Mouse (Mus musculus): ENCODE data around the gene Elovl2.
"Not testable (repeated sequence)": the region's sequence is repeated elsewhere in the genome, so short reads cannot be mapped to it uniquely, and the experiment has no call there.

Gene Elovl2

DNA sequence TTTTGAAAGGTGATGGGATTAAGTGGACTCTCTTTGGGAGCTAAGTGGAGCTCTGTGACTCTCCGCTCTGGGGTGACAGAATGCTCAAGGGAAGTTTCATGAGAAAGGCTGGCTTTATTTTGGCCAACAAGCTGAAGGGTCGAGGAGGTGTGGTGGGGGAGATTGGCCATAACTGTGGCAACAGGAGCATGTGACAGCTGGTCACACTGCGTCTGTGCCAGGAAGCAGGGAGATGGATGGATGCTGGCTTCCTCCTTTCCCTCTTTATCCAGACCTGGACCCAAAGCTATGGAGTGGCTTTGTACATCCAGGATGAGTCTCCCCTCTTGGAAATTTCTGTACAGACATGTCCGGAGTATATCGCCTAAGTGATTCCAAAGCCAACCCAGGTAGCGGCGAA lies 13.0 kb upstream of the Elovl2 start:
- no peak for DNase-seq (ENCODE audit: low spot score)

DNA sequence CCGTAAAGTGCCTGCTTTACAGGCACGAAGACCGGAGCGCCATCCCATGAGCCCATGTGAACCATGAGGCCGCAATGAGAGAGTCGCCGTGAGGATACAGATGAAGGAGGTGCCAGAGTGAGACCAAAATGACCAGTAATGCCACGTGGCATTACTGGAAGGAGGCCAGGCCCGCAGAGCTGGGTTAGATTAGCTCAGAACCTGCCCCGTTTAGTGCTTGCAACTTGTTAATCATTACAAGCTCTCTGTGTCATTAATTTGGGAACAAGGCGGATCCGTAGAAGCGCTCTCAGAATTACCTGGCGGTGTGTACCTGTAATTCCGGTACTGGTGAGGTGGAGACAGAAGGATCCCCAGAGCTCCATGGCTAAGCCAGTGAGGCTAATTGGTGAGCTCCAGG lies 12.0 kb upstream of the Elovl2 start:
- DNase-seq (ENCODE audit: low spot score) = no peak

DNA sequence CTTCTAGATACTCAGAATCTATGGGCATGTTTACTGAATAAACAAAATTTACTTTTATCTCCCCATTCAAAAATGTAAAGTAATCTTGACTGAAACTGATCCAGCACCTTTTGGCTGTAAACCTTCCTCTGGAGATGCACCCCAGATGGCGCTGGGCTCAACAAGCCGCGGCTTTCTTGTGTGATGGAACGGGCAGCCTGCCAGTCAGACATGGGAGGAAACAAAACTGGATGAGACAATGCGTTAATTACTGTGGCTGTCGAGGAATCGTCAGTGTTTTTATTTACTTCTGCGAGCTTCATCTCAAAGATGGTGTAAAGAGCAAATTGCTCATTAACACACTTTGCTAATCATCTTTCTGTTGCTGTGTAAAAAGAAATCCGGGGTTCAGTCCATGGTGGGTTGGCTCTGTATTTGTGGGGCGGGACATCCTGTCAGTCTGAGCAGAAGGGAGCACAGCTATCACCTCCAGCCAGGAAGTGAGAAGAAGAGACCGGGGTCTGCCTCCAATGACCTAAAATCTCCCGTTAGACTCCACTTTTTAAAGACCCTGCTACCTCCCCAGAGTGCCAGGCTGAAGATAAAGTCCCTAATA lies 11.3 kb upstream of the Elovl2 start:
- no peak for DNase-seq (ENCODE audit: low spot score)

DNA sequence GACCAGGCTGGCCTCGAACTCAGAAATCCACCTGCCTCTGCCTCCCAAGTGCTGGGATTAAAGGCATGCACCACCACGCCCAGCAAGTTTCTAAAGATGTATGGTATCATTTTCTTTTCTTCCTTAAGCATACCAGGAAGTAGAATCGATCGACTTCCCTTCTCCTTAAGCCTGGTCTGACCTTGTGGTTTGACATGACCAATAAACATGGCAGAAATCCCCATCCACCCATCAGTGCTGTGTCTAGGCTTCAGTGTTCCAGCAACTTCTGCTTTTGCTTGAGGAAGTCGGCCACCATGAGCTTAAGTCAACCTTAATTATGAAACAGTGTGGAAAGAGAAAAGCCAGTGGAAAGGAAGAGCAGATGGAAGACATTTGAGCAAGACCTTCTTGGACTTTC lies 10.1 kb upstream of the Elovl2 start:
- no peak for DNase-seq (ENCODE audit: low spot score)

DNA sequence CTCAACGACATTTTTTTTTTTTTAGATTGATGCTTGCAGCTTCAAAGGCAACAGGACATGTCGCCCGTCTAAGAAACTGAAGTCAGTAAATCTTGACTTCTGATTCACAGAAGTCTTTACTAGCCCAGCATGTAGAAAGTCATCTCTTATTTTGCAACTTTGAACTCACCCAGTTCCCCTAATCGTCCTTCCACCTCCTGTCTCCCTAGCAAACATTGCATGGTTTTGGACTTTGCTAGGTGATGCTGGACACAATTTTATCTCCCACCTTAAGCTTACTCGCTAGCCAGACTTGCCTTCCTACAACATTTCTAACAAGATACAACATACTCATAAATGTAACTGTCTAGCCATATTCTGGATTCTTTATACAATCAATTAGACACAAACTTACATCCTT lies 7.9 kb upstream of the Elovl2 start:
- no peak for DNase-seq (ENCODE audit: low spot score)

DNA sequence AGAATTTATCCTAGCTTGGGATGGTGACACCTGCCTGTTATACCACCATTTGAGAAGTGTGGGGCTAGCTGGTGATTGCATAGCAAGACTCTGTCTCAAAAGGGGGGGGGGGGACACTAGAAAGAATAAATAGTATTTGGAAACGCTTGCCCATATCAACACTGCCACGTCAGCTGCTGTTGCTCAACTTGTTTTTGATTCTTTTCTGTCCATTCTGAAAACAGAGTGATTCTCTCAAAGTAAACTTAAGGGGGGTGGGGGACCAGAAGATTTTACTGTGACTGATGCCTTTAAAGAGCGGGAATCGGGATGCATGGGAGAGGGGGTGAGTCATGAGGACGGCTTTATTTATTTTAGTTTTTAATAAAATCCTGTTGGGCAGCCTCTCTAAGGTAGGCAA lies 6.3 kb upstream of the Elovl2 start:
- no peak for DNase-seq (ENCODE audit: low spot score)

DNA sequence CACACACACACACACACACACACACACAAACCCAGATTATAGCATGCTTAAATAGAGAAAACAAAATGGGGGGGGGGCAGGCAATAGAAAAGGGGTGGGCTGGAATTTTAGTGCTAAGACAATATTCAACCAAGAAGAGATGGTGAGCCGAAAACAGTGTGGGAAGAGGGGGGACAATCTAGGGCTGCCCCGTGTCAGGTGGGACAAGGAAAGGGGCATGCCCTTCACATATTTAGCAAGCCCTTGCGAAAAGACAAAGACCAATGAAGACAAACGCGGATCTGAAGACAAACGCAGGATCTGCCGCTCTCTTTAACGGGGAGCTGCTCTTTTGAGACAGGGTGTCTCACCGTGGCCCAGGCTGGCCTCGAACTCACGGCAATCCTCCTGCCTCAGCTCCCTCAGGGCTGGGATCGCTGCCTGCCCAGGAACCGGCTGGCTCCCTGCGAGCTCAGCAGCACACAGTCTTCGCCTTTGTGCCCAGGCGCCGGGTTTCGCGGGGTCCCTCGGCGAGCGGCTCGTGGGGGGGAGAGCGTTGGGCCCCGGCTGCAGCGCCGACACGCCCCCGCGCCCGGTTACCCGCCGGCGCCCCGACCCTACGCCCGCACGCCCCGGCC lies 410 bp downstream of the Elovl2 start:
- no peak for DNase-seq (ENCODE audit: low spot score)

DNA sequence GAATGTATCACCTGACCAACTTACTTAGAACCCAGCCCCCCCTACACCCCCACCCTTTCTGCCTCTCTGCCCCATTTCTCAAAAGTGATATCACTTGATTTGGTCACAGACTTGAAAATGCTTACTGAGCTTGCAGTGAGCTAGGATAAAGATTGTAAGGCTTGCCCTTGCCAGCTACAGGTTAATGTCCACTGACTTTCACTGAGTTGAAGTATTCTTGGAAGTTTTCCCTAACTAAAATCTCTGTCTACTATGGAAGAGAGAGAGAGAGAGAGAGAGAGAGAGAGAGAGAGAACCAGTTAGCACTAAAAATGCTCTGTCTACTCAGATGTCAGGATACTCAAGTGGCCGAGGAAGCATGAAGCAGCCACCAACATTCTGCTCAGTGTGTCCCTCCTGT lies 1.1 kb downstream of the Elovl2 start:
- no peak for DNase-seq (ENCODE audit: low spot score)

DNA sequence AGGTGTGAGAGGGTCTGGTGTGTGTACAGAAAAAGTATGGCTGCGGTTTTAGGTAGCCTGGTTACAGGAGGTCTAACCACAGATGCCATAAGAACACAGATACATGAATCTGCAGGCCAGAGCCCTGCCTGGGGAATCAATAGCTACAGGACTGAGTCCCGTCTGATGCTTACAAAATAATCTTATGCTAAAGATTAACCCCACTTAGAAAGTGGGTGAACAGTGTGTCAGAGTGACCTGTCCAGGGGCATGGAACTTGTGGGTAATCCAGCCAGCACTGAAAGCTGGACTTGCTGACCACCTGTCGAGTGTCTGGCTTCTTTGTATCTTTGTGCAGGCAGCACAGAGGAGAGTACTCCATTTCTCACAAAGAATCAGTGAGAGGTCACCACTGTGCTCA lies 4.0 kb downstream of the Elovl2 start:
- DNase-seq (ENCODE audit: low spot score) = no peak

DNA sequence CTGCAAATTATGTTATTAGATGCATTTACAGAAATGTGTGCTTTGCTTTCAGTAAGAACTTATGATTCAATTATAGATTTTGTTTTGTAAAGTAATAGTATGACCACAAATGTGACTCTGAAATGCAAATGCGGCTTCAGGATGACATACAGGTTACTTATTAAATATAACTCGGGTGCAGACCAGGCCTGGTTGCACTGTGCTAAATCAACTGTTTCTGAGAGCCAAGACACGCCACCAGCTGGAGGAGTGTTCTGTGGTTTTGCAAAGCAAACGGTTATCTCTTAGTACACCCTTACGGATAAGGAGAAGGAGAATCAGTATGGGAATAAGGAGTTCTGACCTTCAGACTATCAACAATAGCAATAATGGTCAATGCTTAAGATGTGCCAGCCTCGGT lies 4.5 kb downstream of the Elovl2 start:
- no peak for DNase-seq (ENCODE audit: low spot score)

DNA sequence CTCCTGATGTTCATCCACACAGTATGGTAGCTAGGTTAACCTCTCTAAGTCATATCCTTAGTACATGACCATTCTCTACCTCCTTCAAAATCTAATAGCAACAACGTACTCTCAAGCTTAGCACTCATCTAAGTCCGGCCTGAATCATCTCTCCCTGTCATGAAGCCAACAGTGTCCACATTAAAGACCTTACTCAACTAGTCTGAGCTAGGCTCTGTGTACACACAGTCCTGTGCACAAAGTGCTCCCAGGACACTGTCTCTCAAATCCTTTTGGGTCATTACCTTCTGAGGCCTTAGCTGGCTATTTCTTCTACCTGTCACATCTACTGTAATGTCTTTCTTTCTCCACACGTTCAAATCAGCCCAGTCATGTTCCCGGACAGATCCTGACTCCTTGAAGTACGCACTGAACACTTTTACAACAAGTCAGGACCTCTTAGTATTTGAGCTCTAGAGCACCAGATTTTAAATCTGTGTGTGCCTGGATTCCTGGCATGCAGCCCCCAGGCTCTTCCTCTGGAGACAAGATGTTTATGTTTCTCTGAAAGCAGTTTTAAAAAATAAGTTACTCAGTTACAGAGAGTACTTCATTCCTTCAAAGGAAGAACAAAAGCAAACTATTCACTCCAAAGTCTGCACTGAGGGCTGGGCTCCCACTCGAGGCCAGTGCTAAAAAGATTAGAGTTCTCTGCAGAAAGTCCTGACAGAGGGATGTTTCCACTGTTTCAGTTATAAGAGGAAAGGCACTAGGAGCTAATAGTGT lies 7.5 kb downstream of the Elovl2 start:
- no peak for DNase-seq (ENCODE audit: low spot score)

DNA sequence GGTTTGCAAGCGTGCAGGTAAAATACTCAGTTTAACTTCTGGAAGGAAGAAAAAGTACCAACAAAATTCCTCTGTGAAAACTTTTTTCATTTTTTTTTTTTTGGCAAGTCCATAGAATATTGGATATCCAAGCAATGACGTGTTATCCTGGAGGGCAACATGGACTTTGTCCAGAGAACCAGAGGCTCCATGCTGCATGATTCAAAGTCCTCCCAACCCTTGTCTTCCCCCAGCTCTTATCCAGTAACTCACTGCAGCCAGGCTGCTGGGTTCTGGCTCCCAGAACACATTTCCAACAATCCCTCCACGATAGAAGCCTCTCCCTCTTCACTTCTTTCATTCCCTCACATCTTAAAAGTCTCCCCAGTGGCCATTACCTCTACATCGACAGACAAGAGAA lies 8.9 kb downstream of the Elovl2 start:
- DNase-seq (ENCODE audit: low spot score) = no peak

DNA sequence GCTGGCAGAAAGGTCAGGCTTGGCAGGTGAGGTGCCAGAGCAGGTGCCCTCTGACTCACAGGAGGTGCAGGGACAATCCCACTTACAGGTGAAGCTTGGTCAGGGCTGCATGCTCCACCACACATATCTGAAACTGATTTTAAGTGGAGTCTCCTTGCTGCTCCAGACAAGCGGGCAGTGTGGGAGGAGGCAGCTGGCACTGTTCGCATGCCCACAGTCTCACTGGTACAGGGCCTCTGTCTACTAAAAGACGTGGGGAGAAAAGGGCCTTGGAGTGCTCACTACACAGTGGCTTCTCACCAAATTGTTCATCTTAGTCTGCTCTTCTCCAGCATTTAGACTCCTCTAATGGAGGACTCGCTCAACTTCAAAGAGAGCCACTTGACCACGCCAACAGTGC lies 14.0 kb downstream of the Elovl2 start:
- DNase-seq (ENCODE audit: low spot score) = no peak

DNA sequence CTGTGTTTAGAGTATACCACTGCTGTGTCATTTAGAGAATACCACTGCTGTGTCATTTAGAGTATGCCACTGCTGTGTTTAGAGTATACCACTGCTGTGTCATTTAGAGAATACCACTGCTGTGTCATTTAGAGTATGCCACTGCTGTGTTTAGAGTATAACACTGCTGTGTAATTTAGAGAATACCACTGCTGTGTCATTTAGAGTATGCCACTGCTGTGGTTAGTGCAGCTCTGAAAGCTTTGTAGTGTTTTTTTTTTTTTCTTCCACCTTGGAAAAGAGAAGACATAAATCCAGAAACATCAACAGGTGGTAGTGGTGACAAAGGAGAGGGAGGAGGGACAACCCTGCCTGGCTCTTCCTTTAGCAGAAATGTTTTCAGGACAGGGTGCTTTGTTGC lies 14.6 kb downstream of the Elovl2 start:
- not testable (repeated sequence) for DNase-seq (ENCODE audit: low spot score)

DNA sequence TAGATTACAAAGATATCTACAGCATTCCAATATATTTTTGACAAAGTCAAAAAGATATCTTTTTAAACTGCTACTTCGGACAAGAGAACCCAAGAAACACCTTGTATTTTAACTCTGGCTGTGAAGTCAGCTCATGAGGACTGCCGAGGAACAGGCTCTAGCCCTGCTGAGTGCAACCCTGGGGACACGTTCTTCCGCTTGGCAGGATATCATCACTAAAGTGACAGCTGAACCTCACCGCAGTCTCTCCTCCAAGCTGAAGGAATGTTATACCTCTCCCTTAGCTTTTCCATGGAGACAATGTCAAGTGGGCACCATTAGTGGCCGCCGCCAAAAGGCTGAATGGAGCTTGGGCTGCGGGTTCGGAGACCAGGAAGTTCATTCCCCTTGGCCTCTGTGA lies 16.5 kb downstream of the Elovl2 start:
- no peak for DNase-seq (ENCODE audit: low spot score)

DNA sequence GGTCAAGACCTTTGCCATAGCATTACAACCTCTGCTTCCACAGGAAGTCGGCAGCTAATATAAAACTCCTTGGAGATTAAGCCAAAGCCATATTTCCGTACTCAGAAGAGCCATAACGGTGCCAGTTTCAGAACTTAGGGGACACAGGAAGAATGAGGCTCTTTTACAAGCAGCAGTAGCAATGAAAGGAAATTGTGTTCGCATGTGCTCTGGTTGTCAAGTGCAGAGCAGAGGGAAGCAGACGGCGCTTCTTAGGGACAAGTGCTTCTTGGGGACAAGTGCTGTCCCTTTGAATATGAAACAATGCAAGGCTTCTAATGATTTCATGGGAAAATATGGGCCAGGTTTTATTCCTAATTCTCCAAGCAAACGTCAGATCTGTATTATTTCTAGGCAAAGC lies 16.9 kb downstream of the Elovl2 start:
- no peak for DNase-seq (ENCODE audit: low spot score)

DNA sequence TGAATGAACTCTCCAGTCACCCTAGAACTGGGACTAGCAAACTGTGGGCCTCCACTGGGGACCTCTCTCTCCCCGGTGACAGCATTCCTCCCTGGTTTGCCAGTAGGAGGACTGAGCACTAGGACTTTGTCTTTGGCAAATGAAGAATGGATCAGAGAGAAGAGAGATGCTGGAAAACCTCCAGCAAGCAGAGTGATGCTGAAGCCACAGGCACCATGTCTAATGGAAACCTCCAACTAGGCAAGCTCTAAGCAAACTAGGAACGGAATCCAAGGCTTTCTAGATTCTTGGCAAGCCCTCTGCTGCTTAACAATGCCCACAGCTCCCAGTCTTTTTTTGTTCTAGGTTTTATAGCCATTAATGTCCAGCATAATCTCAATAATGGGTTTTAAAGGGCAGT lies 19.3 kb downstream of the Elovl2 start:
- DNase-seq (ENCODE audit: low spot score) = peak; percentile 4

DNA sequence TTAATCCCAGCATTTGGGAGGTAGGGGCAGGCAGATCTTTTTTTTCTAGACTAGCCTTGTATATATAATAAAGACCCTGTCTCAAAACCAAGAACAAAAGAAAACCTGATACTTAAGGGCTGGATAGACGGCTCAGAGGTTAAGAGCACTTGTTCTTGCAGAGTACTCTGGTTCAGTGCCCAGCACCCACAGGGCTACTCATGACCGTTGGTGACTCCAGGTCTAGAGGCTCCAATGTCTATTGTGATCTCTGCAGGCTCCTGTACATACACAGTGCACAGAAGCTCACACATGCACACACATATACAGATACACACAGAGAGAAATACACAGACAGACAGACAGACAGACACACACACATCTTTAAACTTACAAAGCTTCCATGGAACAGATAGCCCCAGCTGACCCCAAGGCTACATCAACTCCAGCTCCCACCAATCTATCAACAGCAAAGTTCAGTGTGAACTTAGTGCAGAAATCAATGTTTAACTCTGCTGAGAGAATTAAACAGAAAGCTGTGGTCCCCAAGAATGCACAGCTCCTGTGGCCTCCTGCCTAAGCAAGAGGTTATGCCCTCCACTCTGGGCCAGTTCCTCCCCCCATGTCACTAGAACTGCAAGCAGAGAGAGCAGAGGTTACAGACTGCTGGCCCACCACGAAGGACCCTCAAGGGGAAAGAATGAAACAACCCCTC lies 24.4 kb downstream of the Elovl2 start:
- DNase-seq (ENCODE audit: low spot score) = no peak

DNA sequence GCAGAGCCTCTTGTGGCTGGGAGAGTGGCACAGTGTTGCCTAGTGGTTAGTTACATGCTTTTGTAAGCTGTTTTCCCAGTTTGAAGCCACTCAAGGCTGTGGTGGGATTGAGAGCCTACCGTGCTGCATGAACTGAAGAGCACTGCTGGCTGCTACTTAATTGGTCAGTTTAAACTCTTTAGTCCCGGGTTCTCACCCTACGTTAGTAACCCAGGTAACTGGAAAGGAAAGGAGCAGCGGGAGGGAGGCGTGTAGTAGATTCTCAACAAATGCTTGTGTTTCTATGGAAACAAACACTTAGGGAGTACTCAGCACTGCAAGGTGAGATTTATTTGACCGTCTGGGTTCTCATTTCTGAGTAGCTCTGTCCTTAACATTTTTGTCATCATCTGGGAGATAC lies 32.3 kb downstream of the Elovl2 start:
- no peak for DNase-seq (ENCODE audit: low spot score)

DNA sequence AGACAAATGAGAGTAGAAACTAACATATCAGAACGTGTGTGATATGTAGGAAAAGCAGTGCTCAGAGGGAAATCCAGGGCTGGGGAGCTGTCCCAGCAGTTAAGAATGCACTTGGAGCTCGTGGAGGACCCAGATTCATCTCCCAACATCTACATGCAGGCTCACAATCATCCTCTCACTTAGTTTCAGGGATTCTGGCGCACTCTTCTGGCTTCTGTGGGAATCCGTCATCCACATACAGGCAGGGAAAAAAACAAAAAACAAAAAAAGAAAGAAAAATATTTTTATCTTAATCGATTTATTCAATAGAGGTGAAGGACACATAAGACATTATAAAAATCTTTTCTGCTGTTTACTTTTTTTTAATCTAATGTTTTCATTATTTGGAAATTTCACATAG lies 61.8 kb downstream of the Elovl2 start:
- no peak for DNase-seq (ENCODE audit: low spot score)

DNA sequence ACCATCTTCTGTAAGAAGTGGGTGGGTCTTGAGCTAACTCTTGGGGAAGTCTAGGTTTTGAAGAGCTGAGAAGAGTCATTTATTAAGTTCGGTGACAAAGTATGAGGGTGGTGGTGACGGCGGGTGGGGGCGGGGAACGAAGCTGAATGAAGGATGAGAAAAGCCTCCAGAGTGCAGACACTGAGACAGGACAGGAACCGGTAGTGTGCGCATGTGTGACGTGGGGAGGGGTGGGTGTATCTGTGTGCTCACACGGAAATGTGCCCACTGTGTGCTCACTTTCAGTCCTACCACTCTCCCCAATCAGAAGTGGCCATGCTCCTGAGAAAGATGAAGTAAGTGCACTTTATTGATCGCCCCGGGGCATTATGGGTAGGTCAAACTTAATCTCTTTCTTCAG lies 67.1 kb downstream of the Elovl2 start:
- DNase-seq (ENCODE audit: low spot score) = no peak

DNA sequence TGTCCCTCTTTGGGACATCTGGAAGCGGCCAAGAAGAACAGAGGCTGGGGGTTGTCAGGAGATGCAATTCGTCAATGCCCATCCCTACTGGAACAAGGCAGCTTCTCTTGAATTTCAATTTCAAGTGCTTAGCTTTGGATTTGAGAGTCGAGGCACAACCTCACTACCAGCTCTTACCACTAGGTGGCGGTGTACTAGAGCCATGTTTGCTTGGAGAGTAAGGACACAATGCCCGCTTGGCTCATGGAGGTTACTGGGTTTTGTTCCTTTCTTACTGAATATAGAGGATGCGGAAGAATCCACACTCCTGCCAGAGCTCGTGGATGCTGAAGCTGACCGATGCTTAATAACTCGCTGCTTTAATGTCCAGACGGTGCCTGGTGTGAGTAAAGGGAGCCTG lies 73.9 kb downstream of the Elovl2 start:
- DNase-seq (ENCODE audit: low spot score) = peak; percentile 44

DNA sequence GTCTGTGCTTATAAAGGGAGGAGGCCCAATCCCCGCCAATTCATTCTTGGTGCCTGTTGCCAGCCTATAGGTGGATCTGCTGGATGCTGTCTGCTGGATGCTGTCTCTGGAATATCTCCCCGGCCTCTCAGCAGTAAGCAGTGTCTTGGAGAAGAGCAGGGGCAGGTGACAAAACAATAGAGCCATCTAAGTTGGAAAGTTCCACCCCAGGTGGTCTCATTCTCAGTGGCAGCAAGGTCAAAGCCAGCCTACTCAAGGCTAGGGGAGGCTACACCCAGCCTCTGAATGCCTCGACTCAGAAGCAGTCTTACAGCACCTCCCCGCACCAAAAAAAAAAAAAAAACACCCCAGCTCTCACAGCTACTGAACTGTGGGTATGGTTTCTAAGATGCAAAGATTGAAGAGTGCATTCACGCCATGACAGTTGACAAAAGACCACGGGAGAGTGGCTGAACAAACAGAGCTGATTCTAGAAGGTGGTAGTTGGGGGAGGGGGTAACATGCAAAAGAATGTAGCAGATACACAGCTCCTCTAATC lies 74.7 kb downstream of the Elovl2 start:
- DNase-seq (ENCODE audit: low spot score) = no peak

All from left cerebral cortex, adult 11 months (tissue).